Mouse (Mus musculus): ENCODE results near the gene Armcx4.
"Not testable (repeated sequence)": the region's sequence is repeated elsewhere in the genome, so short reads cannot be mapped to it uniquely, and the experiment has no call there.

Armcx4 gene

GRCm38 (mm10) chrX:134686267-134686666, at the start of gene Armcx4:
Gene Armcx4 (plus strand): TSS chrX:134686519.
- DNase-seq (ENCODE audit: low spot score), result peak; percentile 88

- no peak for DNase-seq (ENCODE audit: low spot score)
These were observed 45.1 kb upstream of the Armcx4 start for GRCm38 (mm10) chrX:134641000-134641760.

GRCm38 (mm10) chrX:134646338-134646737, 40.0 kb upstream of the Armcx4 start:
- DNase-seq (ENCODE audit: low spot score), result no peak

- DNase-seq (ENCODE audit: low spot score), result no peak
These were observed 38.9 kb upstream of the Armcx4 start for GRCm38 (mm10) chrX:134647421-134647820.

- DNase-seq (ENCODE audit: low spot score), result peak; percentile 89
These were observed 38.2 kb upstream of the Armcx4 start for GRCm38 (mm10) chrX:134648031-134648692.

- no peak for DNase-seq (ENCODE audit: low spot score)
These were observed 34.3 kb upstream of the Armcx4 start for GRCm38 (mm10) chrX:134652061-134652460.

GRCm38 (mm10) chrX:134661586-134661985, 24.7 kb upstream of the Armcx4 start:
- no peak for DNase-seq (ENCODE audit: low spot score)

- DNase-seq (ENCODE audit: low spot score), result peak; percentile 43
These were observed 11.3 kb upstream of the Armcx4 start for GRCm38 (mm10) chrX:134675022-134675421.

GRCm38 (mm10) chrX:134675959-134676358, 10.4 kb upstream of the Armcx4 start:
- DNase-seq (ENCODE audit: low spot score), result peak; percentile 14

- peak; percentile 54 for DNase-seq (ENCODE audit: low spot score)
These were observed 1.4 kb upstream of the Armcx4 start for GRCm38 (mm10) chrX:134684936-134685335.

- peak; percentile 62 for DNase-seq (ENCODE audit: low spot score)
These were observed 436 bp downstream of the Armcx4 start for GRCm38 (mm10) chrX:134686739-134687171.

- no peak for DNase-seq (ENCODE audit: low spot score)
These were observed 3.4 kb downstream of the Armcx4 start for GRCm38 (mm10) chrX:134689676-134690075.

- DNase-seq (ENCODE audit: low spot score), result no peak
These were observed 4.7 kb downstream of the Armcx4 start for GRCm38 (mm10) chrX:134690871-134691539.

GRCm38 (mm10) chrX:134691540-134691935, 5.2 kb downstream of the Armcx4 start:
- no peak for DNase-seq (ENCODE audit: low spot score)

GRCm38 (mm10) chrX:134716863-134717262, 30.5 kb downstream of the Armcx4 start:
- peak; percentile 71 for DNase-seq (ENCODE audit: low spot score)

GRCm38 (mm10) chrX:134717752-134718308, 31.5 kb downstream of the Armcx4 start, which contains the start of gene Armcx1:
Gene Armcx1 (plus strand): TSS chrX:134717963.
- DNase-seq (ENCODE audit: low spot score), result peak; percentile 90

- DNase-seq (ENCODE audit: low spot score), result peak; percentile 65
These were observed 32.2 kb downstream of the Armcx4 start for GRCm38 (mm10) chrX:134718524-134718923.

GRCm38 (mm10) chrX:134723762-134724161, 37.4 kb downstream of the Armcx4 start:
- DNase-seq (ENCODE audit: low spot score), result not testable (repeated sequence)

GRCm38 (mm10) chrX:134729778-134730177, 43.5 kb downstream of the Armcx4 start:
- DNase-seq (ENCODE audit: low spot score), result peak; percentile 54

GRCm38 (mm10) chrX:134737796-134738195, 51.5 kb downstream of the Armcx4 start:
- no peak for DNase-seq (ENCODE audit: low spot score)

- no peak for DNase-seq (ENCODE audit: low spot score)
These were observed 52.8 kb downstream of the Armcx4 start for GRCm38 (mm10) chrX:134739160-134739559.

GRCm38 (mm10) chrX:134741862-134742261, 55.5 kb downstream of the Armcx4 start:
- no peak for DNase-seq (ENCODE audit: low spot score)
